Mouse (Mus musculus): ENCODE measurements around the gene Olfr921. TPM values are rescaled to one million over a fixed set of nuclear protein-coding genes. Genes with fewer than 3 reads are reported as not detected.

The Olfr921 gene
- total RNA-seq (2023), result not detected

DNA sequence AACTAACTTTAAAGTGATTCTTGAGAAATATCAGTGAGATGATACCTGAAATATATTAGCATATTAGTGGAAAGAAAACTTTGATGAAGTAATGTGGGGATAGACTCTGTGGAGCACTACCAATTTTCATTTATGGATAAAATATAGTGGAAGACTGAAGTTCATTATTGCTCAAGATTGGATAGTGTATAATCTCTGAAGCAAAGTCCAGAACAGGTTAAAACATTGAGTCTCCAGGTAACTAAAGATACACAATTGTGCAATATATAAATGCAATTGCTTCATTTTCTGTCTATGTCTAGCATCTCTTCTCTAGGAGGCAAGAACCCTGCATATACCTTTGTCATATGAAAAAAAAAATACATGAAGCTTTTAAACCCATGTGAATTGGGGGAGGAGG lies at the start of gene Olfr921:
Gene Olfr921, plus strand, starts transcription at position 301 of the 400 bp plus-strand sequence.

GRCm38 (mm10) chr9:38751999-38752398 lies 20.9 kb upstream of the Olfr921 start, which contains the start of gene Olfr920:
Olfr920 (plus strand) TSS chr9:38752299.

DNA sequence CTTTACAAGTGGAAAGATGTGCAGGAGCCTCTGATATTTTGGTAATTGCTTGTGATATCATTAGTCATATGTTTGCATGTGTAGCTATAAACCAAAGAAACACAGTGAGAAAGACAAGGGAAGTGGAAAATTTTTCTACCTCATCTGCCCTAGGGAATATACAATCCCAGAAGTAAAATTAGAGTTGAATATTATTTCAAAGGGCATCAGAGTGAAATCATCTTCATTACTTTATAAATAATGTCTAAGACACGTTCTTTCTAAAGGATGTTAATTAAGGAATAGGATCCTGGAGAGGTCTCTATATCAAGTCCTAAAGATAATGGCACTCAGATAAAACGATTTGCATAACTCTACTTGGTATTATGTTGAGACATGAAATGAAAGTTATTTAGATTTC lies 41.4 kb downstream of the Olfr921 start, which contains the start of gene Olfr922:
Gene Olfr922, plus strand, starts transcription at position 301 of the 400 bp plus-strand sequence.

DNA sequence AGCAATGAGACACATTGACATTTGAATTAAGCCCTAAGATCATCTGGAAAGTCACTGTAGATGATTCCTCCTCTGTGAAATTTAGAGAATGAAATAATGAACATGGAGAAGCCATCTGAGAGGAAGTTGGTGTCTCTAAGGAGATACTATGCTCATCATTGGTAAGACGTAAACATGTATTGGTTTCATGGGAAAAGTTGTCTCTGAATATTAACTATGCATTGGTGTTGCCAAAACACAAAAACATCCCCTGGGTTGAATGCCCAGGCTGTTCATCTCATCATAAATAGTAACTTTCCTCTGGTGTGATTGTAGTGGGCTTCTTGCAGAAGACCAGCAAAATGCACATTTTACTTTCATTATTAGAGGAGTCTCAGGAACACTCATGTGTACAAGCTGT lies 53.4 kb downstream of the Olfr921 start, which contains the start of gene Olfr923:
Gene Olfr923, plus strand, starts transcription at position 301 of the 400 bp plus-strand sequence.

Other genes starting within 250 kb of the Olfr921 start
- gene Olfr910, start 235.2 kb upstream of the Olfr921 start, total RNA-seq (2023), result not detected
- gene Olfr912, start 192.9 kb upstream of the Olfr921 start, total RNA-seq (2023), result not detected
- gene Olfr913, start 180.3 kb upstream of the Olfr921 start, total RNA-seq (2023), result not detected
- not detected for gene Olfr914, start 168.0 kb upstream of the Olfr921 start, total RNA-seq (2023)
- not detected for gene Olfr916, start 113.2 kb upstream of the Olfr921 start, total RNA-seq (2023)
- not detected for gene Olfr917, start 107.2 kb upstream of the Olfr921 start, total RNA-seq (2023)
- not detected for gene Olfr918, start 98.5 kb upstream of the Olfr921 start, total RNA-seq (2023)
- not detected for gene Olfr919, start 69.4 kb upstream of the Olfr921 start, total RNA-seq (2023)
- gene Vwa5a, start 54.8 kb upstream of the Olfr921 start, total RNA-seq (2023), result 6.6 TPM
- not detected for gene Olfr920, start 20.8 kb upstream of the Olfr921 start, total RNA-seq (2023)
- not detected for gene Olfr922, start 41.5 kb downstream of the Olfr921 start, total RNA-seq (2023)
- not detected for gene Olfr923, start 53.5 kb downstream of the Olfr921 start, total RNA-seq (2023)
- gene Olfr924, start 71.4 kb downstream of the Olfr921 start, total RNA-seq (2023), result not detected
- not detected for gene Olfr26, start 82.0 kb downstream of the Olfr921 start, total RNA-seq (2023)
- gene Olfr926, start 104.1 kb downstream of the Olfr921 start, total RNA-seq (2023), result not detected
- gene Olfr930, start 156.7 kb downstream of the Olfr921 start, total RNA-seq (2023), result not detected
- gene Olfr933, start 199.2 kb downstream of the Olfr921 start, total RNA-seq (2023), result not detected
- gene Olfr934, start 215.2 kb downstream of the Olfr921 start, total RNA-seq (2023), result not detected
- not detected for gene Olfr935, start 226.6 kb downstream of the Olfr921 start, total RNA-seq (2023)